Mouse (Mus musculus) liver, embryonic 14.5 days (tissue): ENCODE data around the gene Ms4a6b.

Experiments used
- CTCF ChIP-seq: IDR thresholded peaks from 2 replicates; pipeline ENCODE4 v1.5.1; 2016; ENCODE audit warnings: antibody characterized with exemption, low read depth, control low read depth
- EP300 ChIP-seq: IDR thresholded peaks from 2 replicates; pipeline ENCODE4 v1.6.1; 2016; ENCODE audit warnings: antibody characterized with exemption, low read depth

GRCm38 (mm10) chr19:11482684-11483083 lies 33.6 kb upstream of the Ms4a6b start:
- TF ChIP-seq CTCF (no peak), EP300 (no peak)
